Mouse (Mus musculus) layer of hippocampus, adult 8-10 months (tissue): Measurements from ENCODE around the gene Cemip2. TPM values are rescaled to one million over a fixed set of nuclear protein-coding genes. Genes with fewer than 3 reads are reported as not detected.
A peak's percentile ranks its signal among the peaks of the same experiment; 100 is the strongest.

ENCODE experiments used
- DNase-seq, 2 experiments: peaks; one replicate each; pipeline ENCODE4 v3.0.0; 2022; ENCODE audit warnings: low spot score in 2 of 2
- total RNA-seq, 4 experiments: library from RNA; stranded (reverse); gene quantifications; 2 replicates each; pipeline ENCODE4 v1.2.4; 2022

Cemip2 gene
- total RNA-seq, 4 experiments from 2014 or later, result 11.7 to 12.3 (median 12.0) TPM

GRCm38 (mm10) chr19:21779106-21779505 lies 964 bp downstream of the Cemip2 start:
- DNase-seq, result no peak

- no peak for DNase-seq
These were observed 2.5 kb downstream of the Cemip2 start for GRCm38 (mm10) chr19:21780663-21781062.

GRCm38 (mm10) chr19:21781066-21781786 lies 3.1 kb downstream of the Cemip2 start:
- no peak for DNase-seq

- no peak for DNase-seq
These were observed 3.8 kb downstream of the Cemip2 start for GRCm38 (mm10) chr19:21781787-21782432.

GRCm38 (mm10) chr19:21783717-21784116 lies 5.6 kb downstream of the Cemip2 start:
- no peak for DNase-seq

GRCm38 (mm10) chr19:21784331-21785131 lies 6.4 kb downstream of the Cemip2 start:
- no peak for DNase-seq

- no peak for DNase-seq
These were observed 7.0 kb downstream of the Cemip2 start for GRCm38 (mm10) chr19:21785132-21785528.

GRCm38 (mm10) chr19:21787004-21787480 lies 8.9 kb downstream of the Cemip2 start:
- DNase-seq, result peak in 1 of 2 experiments; percentile 57

GRCm38 (mm10) chr19:21788999-21789398 lies 10.9 kb downstream of the Cemip2 start:
- no peak for DNase-seq

GRCm38 (mm10) chr19:21789676-21790075 lies 11.5 kb downstream of the Cemip2 start:
- no peak for DNase-seq

- DNase-seq, result no peak
These were observed 13.2 kb downstream of the Cemip2 start for GRCm38 (mm10) chr19:21791386-21791785.

- DNase-seq, result no peak
These were observed 13.7 kb downstream of the Cemip2 start for GRCm38 (mm10) chr19:21791826-21792225.

- DNase-seq, result no peak
These were observed 14.5 kb downstream of the Cemip2 start for GRCm38 (mm10) chr19:21792587-21793175.

GRCm38 (mm10) chr19:21794569-21794968 lies 16.4 kb downstream of the Cemip2 start:
- DNase-seq, result no peak

- DNase-seq, result no peak
These were observed 18.2 kb downstream of the Cemip2 start for GRCm38 (mm10) chr19:21796333-21796732.

- no peak for DNase-seq
These were observed 20.6 kb downstream of the Cemip2 start for GRCm38 (mm10) chr19:21798700-21799099.

GRCm38 (mm10) chr19:21799410-21800373 lies 21.6 kb downstream of the Cemip2 start:
- DNase-seq, result no peak

- no peak for DNase-seq
These were observed 26.3 kb downstream of the Cemip2 start for GRCm38 (mm10) chr19:21804488-21804887.

- no peak for DNase-seq
These were observed 27.2 kb downstream of the Cemip2 start for GRCm38 (mm10) chr19:21805305-21805704.

- no peak for DNase-seq
These were observed 32.0 kb downstream of the Cemip2 start for GRCm38 (mm10) chr19:21810135-21810534.
